Mouse (Mus musculus) erythroblast, embryonic 14.5 days (primary cell): ENCODE measurements around the gene Zbtb39.
"Not testable (repeated sequence)": the region's sequence is repeated elsewhere in the genome, so short reads cannot be mapped to it uniquely, and the experiment has no call there.

ENCODE experiments used
- GATA1 ChIP-seq: IDR thresholded peaks from 2 replicates; pipeline ENCODE4 v1.6.1; 2012; ENCODE audit warnings: low read length, inconsistent platforms, mixed read lengths
- TAL1 ChIP-seq: IDR thresholded peaks from 3 replicates; pipeline ENCODE4 v1.6.1; 2012; ENCODE audit warnings: low read length, inconsistent platforms, mixed read lengths

DNA sequence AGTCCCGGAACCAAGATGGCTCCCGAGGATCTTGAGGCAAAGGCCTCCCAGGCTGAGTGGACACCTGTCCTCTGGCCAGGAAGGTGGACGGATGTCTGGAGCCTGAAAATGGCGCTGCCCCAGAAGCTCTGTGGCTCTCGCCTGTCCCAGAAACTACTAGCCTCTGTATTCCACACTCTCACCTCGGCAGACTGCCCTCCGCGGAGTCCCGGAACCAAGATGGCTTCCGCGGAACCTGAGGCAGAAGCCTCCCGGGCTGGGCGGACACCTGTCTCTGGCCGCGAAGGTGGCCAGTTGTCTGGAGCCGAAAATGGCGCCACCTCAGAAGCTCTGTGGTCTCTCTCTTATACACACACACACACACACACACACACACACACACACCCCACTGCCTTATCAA is 43.0 kb downstream of the Zbtb39 start:
- TF ChIP-seq TAL1, GATA1: not testable (repeated sequence)
